Mouse (Mus musculus) heart, embryonic 16.5 days (tissue): ENCODE data around the gene Ucp3. TPM values are rescaled to one million over a fixed set of nuclear protein-coding genes. Genes with fewer than 3 reads are reported as not detected.

Experiments used
- ATAC-seq: fragments of 200-750 bp; cut with Nextera tagmentation; replicated peaks from 2 replicates; pipeline ENCODE4 v1.8.0; 2017; ENCODE audit warnings: moderate number of reproducible peaks; ENCODE audit not compliant: insufficient read depth, low FRiP score; ENCODE audit errors: extremely low read depth
- H3K27ac ChIP-seq: fragments of 300-500 bp; sonication (generic); 2 replicates; pipeline ENCODE4 v1.5.1; 2014; ENCODE audit warnings: mild to moderate bottlenecking, low read length, control low read depth, moderate library complexity
- H3K27me3 ChIP-seq: fragments of 300-500 bp; sonication (generic); 2 replicates; pipeline ENCODE4 v1.6.1; 2014; ENCODE audit warnings: low read length, mixed read lengths; ENCODE audit not compliant: control insufficient read depth, insufficient read depth
- H3K36me3 ChIP-seq: fragments of 300-500 bp; sonication (generic); 2 replicates; pipeline ENCODE4 v1.6.1; 2014; ENCODE audit not compliant: control insufficient read depth, insufficient read depth
- H3K4me1 ChIP-seq: fragments of 300-500 bp; sonication (generic); 2 replicates; pipeline ENCODE4 v1.6.1; 2014; ENCODE audit warnings: low read length, mixed read lengths; ENCODE audit not compliant: control insufficient read depth, insufficient read depth
- H3K4me2 ChIP-seq: fragments of 300-500 bp; sonication (generic); 2 replicates; pipeline ENCODE4 v1.6.1; 2014; ENCODE audit warnings: low read depth, mild to moderate bottlenecking, control low read depth, low read length
- H3K4me3 ChIP-seq: fragments of 300-500 bp; sonication (generic); 2 replicates; pipeline ENCODE4 v1.5.1; 2014; ENCODE audit warnings: mild to moderate bottlenecking, control low read depth, low read length
- H3K9ac ChIP-seq: fragments of 300-500 bp; sonication (generic); 2 replicates; pipeline ENCODE4 v1.6.1; 2014; ENCODE audit warnings: low read length, control low read depth
- H3K9me3 ChIP-seq: fragments of 300-500 bp; sonication (generic); replicated peaks from 2 replicates; pipeline ENCODE4 v1.6.1; 2016; ENCODE audit warnings: low read length; ENCODE audit not compliant: control insufficient read depth
- WGBS: fragments of 180-500 bp; shearing (Covaris S2); extraction: QIAGEN DNeasy Blood & Tissue Kit; methylation state at CpG from one replicate; pipeline ENCODE4 v1.1.7; 2014; 5-methylcytosine and 5-hydroxymethylcytosine counted together
- polyA plus RNA-seq: library from polyadenylated mRNA; unstranded; fragments of >200 nt; fragmentation: Nextera tagmentation; extraction: Ambion mirVana; gene quantifications from 2 replicates; pipeline ENCODE4 v1.2.1, GENCODE M21; 2015

Gene Ucp3
- polyA plus RNA-seq, 1 experiment from 2014 or later: 0.30 TPM

GRCm38 (mm10) chr7:100466781-100467510 lies 5.8 kb upstream of the Ucp3 start:
- peaks cover 25% of the 10 kb centered on the region for H3K4me1 ChIP-seq
- H3K27ac ChIP-seq: no peak overlapping the region
- H3K9me3 ChIP-seq: no peaks in the 10 kb centered on the region
- no peak overlapping the region for H3K9ac ChIP-seq
- ATAC-seq: no peak
- no peak overlapping the region for H3K4me2 ChIP-seq
- 74% methylated on average over 11 of the region's 11 CpGs for WGBS
- no peaks in the 10 kb centered on the region for H3K27me3 ChIP-seq
- H3K4me3 ChIP-seq: no peak overlapping the region
- peaks cover 6% of the 10 kb centered on the region; the same call in 1 of the 2 replicates for H3K36me3 ChIP-seq

GRCm38 (mm10) chr7:100468761-100469160 lies 4.0 kb upstream of the Ucp3 start:
- no peak overlapping the region for H3K4me2 ChIP-seq
- peaks cover 31% of the 10 kb centered on the region for H3K4me1 ChIP-seq
- no peaks in the 10 kb centered on the region for H3K9me3 ChIP-seq
- no peak overlapping the region for H3K27ac ChIP-seq
- no peaks in the 10 kb centered on the region for H3K27me3 ChIP-seq
- 77% methylated on average over 6 of the region's 6 CpGs for WGBS
- H3K4me3 ChIP-seq: no peak overlapping the region
- ATAC-seq: no peak
- peaks cover 6% of the 10 kb centered on the region; the same call in 1 of the 2 replicates for H3K36me3 ChIP-seq
- H3K9ac ChIP-seq: no peak overlapping the region

- H3K4me1 ChIP-seq: peaks cover 28% of the 10 kb centered on the region
- no peak overlapping the region for H3K9ac ChIP-seq
Observed at GRCm38 (mm10) chr7:100469502-100469901, 3.3 kb upstream of the Ucp3 start.

GRCm38 (mm10) chr7:100470796-100471406 lies 1.9 kb upstream of the Ucp3 start:
- H3K27ac ChIP-seq: no peak overlapping the region
- no peak for ATAC-seq
- H3K4me2 ChIP-seq: no peak overlapping the region
- H3K4me3 ChIP-seq: no peak overlapping the region
- H3K9ac ChIP-seq: no peak overlapping the region
- no peaks in the 10 kb centered on the region for H3K9me3 ChIP-seq
- peaks cover 6% of the 10 kb centered on the region; the same call in 1 of the 2 replicates for H3K36me3 ChIP-seq
- 89% methylated on average over 11 of the region's 11 CpGs for WGBS
- H3K27me3 ChIP-seq: no peaks in the 10 kb centered on the region
- peaks cover 22% of the 10 kb centered on the region for H3K4me1 ChIP-seq

More at GRCm38 (mm10) chr7:100469502-100469901, 3.3 kb upstream of the Ucp3 start:
- Histone ChIP-seq H3K9me3 (no peaks in the 10 kb centered on the region), H3K27ac (no peak overlapping the region), H3K27me3 (no peaks in the 10 kb centered on the region), H3K36me3 (peaks cover 6% of the 10 kb centered on the region; the same call in 1 of the 2 replicates), H3K4me2 (no peak overlapping the region), H3K4me3 (no peak overlapping the region)
- ATAC-seq: no peak
- 89% methylated on average over 1 of the region's 1 CpGs for WGBS

GRCm38 (mm10) chr7:100471407-100471797 lies 1.4 kb upstream of the Ucp3 start:
- Histone ChIP-seq H3K9ac (no peak overlapping the region), H3K36me3 (peaks cover 6% of the 10 kb centered on the region; the same call in 1 of the 2 replicates), H3K4me1 (peaks cover 17% of the 10 kb centered on the region), H3K27me3 (no peaks in the 10 kb centered on the region), H3K27ac (no peak overlapping the region), H3K9me3 (no peaks in the 10 kb centered on the region), H3K4me3 (no peak overlapping the region), H3K4me2 (no peak overlapping the region)
- no peak for ATAC-seq
- 85% methylated on average over 1 of the region's 1 CpGs for WGBS

GRCm38 (mm10) chr7:100473846-100474454 lies 1.2 kb downstream of the Ucp3 start:
- H3K4me3 ChIP-seq: no peak overlapping the region
- no peak overlapping the region for H3K4me2 ChIP-seq
- ATAC-seq: no peak
- peaks cover 6% of the 10 kb centered on the region; the same call in 1 of the 2 replicates for H3K36me3 ChIP-seq
- H3K9ac ChIP-seq: no peak overlapping the region
- no peak overlapping the region for H3K27ac ChIP-seq
- 59% methylated on average over 9 of the region's 9 CpGs for WGBS
- no peaks in the 10 kb centered on the region for H3K9me3 ChIP-seq
- no peaks in the 10 kb centered on the region for H3K27me3 ChIP-seq
- H3K4me1 ChIP-seq: peaks cover 14% of the 10 kb centered on the region

GRCm38 (mm10) chr7:100474680-100475079 lies 1.9 kb downstream of the Ucp3 start:
- no peak overlapping the region for H3K4me3 ChIP-seq
- peak overlapping the region; percentile 47; the same call in 1 of the 2 replicates for H3K27ac ChIP-seq
- peaks cover under 1% of the 10 kb centered on the region; the same call in 1 of the 2 replicates for H3K36me3 ChIP-seq
- peak; percentile 84; the same call in 1 of the 2 replicates for ATAC-seq
- WGBS: 12% methylated on average over 1 of the region's 1 CpGs
- no peak overlapping the region for H3K9ac ChIP-seq
- peaks cover 14% of the 10 kb centered on the region for H3K4me1 ChIP-seq
- H3K27me3 ChIP-seq: no peaks in the 10 kb centered on the region
- H3K9me3 ChIP-seq: no peaks in the 10 kb centered on the region
- H3K4me2 ChIP-seq: no peak overlapping the region

GRCm38 (mm10) chr7:100479100-100479822 lies 6.5 kb downstream of the Ucp3 start:
- Histone ChIP-seq H3K27ac (no peak overlapping the region), H3K9ac (no peak overlapping the region), H3K4me1 (peaks cover 8% of the 10 kb centered on the region), H3K27me3 (no peaks in the 10 kb centered on the region), H3K36me3 (no peaks in the 10 kb centered on the region), H3K4me2 (no peak overlapping the region), H3K9me3 (no peaks in the 10 kb centered on the region), H3K4me3 (no peak overlapping the region)
- ATAC-seq: no peak
- 79% methylated on average over 20 of the region's 20 CpGs for WGBS
